Mouse (Mus musculus) hindbrain, postnatal 0 days (tissue): Measurements from ENCODE around the gene Sec24d. TPM values are rescaled to one million over a fixed set of nuclear protein-coding genes. Genes with fewer than 3 reads are reported as not detected.
"Not testable (repeated sequence)": the region's sequence is repeated elsewhere in the genome, so short reads cannot be mapped to it uniquely, and the experiment has no call there.

Source experiments
- ATAC-seq: fragments of 200-750 bp; cut with Nextera tagmentation; 2 replicates; pipeline ENCODE4 v1.8.0; 2017; ENCODE audit warnings: mild to moderate bottlenecking, moderate TSS enrichment, moderate library complexity
- DNase-seq: peaks from one replicate; pipeline ENCODE4 v3.0.0-alpha.2; 2015; ENCODE audit warnings: low spot score
- H3K27ac ChIP-seq: fragments of 300-500 bp; sonication (generic); 2 replicates; pipeline ENCODE4 v1.5.1; 2014; ENCODE audit warnings: mild to moderate bottlenecking
- H3K27me3 ChIP-seq: fragments of 300-500 bp; sonication (generic); 2 replicates; pipeline ENCODE4 v1.6.1; 2014; ENCODE audit warnings: low read length, mixed read lengths; ENCODE audit not compliant: insufficient read depth
- H3K36me3 ChIP-seq: fragments of 300-500 bp; sonication (generic); 2 replicates; pipeline ENCODE4 v1.6.1; 2014; ENCODE audit warnings: low read length, mixed read lengths; ENCODE audit not compliant: insufficient read depth
- H3K4me1 ChIP-seq: fragments of 300-500 bp; sonication (generic); 2 replicates; pipeline ENCODE4 v1.6.1; 2014; ENCODE audit warnings: antibody characterized with exemption, low read length, mixed read lengths; ENCODE audit not compliant: insufficient read depth
- H3K4me2 ChIP-seq: fragments of 300-500 bp; sonication (generic); 2 replicates; pipeline ENCODE4 v1.6.1; 2014; ENCODE audit warnings: low read depth, mild to moderate bottlenecking, low read length, moderate library complexity, mixed read lengths
- H3K4me3 ChIP-seq: fragments of 300-500 bp; sonication (generic); 2 replicates; pipeline ENCODE4 v1.5.1; 2014; ENCODE audit warnings: low read length
- H3K9ac ChIP-seq: fragments of 300-500 bp; sonication (generic); replicated peaks from 2 replicates; pipeline ENCODE4 v1.6.1; 2014; ENCODE audit warnings: mild to moderate bottlenecking, low read length, moderate library complexity, mixed read lengths
- H3K9me3 ChIP-seq: fragments of 300-500 bp; sonication (generic); 2 replicates; pipeline ENCODE4 v1.6.1; 2016; ENCODE audit warnings: low read length, mixed read lengths
- CTCF ChIP-seq: IDR thresholded peaks from 2 replicates; pipeline ENCODE4 v1.5.1; 2016; ENCODE audit warnings: antibody characterized with exemption, control low read depth, low read depth
- WGBS: fragments of 180-500 bp; shearing (Covaris S2); extraction: QIAGEN DNeasy Blood & Tissue Kit; methylation state at CpG from one replicate; pipeline ENCODE4 v1.1.7; 2014; 5-methylcytosine and 5-hydroxymethylcytosine counted together
- polyA plus RNA-seq: library from polyadenylated mRNA; unstranded; fragments of >200 nt; fragmentation: Nextera tagmentation; extraction: Ambion mirVana; gene quantifications from 2 replicates; pipeline ENCODE4 v1.2.1, GENCODE M21; 2015
- total RNA-seq: library from RNA; depleted of rRNA; stranded (reverse); fragments of >200 nt; gene quantifications from 2 replicates; pipeline ENCODE4 v1.2.3, GENCODE M21; 2014

The Sec24d gene
- total and polyA plus RNA-seq, 2 experiments from 2014 or later: 11.9 to 28.9 TPM

DNA sequence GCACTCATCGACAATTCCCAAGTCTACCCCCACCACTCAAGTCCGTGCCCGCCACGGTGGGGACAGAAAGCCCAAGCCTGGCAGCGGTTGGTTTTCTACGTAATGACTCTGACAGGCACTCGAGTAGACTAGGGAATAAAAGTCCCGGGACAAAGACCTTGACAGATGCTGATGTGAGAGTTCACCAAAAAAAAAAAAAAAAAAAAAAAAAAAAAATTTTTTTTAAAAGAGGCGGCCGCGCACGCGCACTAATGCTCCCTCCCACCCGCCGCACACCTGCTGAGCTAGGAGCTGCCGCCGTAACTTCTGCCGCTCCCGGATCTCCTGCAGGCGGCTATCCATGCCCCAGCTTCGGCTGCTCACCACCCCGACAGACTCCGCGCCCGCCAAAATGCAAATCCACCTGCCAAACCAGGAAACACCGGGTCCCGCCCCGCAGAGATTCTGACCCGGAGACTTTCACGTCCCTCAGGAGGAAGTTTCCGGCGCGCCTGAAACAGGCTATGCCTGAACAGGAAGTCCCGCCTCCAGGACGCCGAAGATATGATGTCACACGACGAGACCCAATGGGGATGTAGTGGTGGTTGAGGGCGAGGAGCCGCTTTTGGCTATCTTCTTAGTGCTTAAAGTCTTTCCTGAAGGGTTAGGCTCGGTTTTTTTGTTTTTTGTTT, 118.4 kb downstream of the Sec24d start, which contains the start of gene Mettl14:
Gene Mettl14, minus strand, starts transcription at position 623 of the 671 bp plus-strand sequence.
- no peaks in the 10 kb centered on the region for H3K27me3 ChIP-seq
- peaks cover 3% of the 10 kb centered on the region; the same call in 1 of the 2 replicates for H3K4me1 ChIP-seq
- H3K4me3 ChIP-seq: peak within 1 kb of the TSS; percentile 71
- H3K36me3 ChIP-seq: peaks cover 5% of the 10 kb centered on the region; the same call in 1 of the 2 replicates
- H3K9ac ChIP-seq: peak within 1 kb of the TSS; percentile 67
- no peaks in the 10 kb centered on the region for H3K9me3 ChIP-seq
- H3K27ac ChIP-seq: peak within 1 kb of the TSS; percentile 90
- H3K4me2 ChIP-seq: peak within 1 kb of the TSS; percentile 89
- ATAC-seq: peak; percentile 99
- DNase-seq: peak; percentile 99
- TF ChIP-seq CTCF: no peak
- WGBS: under 1% methylated on average over 41 of the region's 41 CpGs

DNA sequence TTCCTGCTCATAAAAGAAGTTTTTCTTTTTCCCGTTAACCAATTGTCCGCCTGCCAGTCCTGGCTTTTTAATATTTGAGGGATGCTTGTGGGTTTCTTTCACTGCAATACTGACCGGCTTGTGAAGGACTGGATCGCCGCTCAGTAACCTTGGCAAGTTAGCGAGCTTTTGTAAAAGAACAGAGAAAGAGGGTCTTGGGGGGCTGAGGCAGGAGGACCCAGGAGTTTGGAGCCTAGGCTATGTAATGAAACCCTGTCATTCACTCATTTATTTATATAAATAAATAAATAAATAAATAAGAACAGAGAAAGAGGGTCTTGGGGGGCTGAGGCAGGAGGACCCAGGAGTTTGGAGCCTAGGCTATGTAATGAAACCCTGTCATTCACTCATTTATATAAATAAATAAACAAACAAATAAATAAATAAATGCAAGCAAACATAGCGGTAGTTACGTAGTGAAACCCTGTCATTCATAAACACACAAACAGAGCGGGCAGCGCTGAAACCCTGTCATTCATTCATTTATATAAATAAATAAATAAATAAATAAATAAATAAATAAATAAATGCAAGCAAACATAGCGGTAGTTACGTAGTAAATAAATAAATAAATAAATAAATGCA, 119.0 kb downstream of the Sec24d start:
- not testable (repeated sequence) for H3K4me1 ChIP-seq, H3K36me3 ChIP-seq, H3K9me3 ChIP-seq, H3K27me3 ChIP-seq
- DNase-seq (peak; percentile 14), ATAC-seq (peak; percentile 75)
- H3K4me2 ChIP-seq: peak overlapping the region; percentile 89
- peak overlapping the region; percentile 71 for H3K4me3 ChIP-seq
- 15% methylated on average over 12 of the region's 12 CpGs for WGBS
- H3K27ac ChIP-seq: peak overlapping the region; percentile 90
- H3K9ac ChIP-seq: peak overlapping the region; percentile 67

DNA sequence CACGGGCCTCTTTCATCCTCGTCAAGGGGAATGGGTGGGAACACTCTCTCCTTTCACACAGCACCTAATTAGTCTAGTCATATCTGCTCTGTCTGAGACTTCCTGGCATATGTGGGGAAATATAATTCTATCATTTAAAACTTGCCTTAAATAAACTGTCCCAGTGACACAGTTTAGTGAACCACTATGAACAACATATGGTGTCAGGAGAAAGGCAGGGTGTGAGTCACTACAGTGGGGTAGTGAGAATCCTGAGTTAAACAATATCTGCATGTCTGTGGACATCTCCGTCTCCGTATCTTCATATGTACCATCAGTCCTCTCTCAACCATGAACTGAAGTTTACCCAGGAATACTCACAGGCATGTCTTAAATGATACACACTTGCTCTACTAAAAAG, 123.9 kb downstream of the Sec24d start:
- no peaks in the 10 kb centered on the region for H3K4me1 ChIP-seq
- no peaks in the 10 kb centered on the region for H3K9me3 ChIP-seq
- no peak overlapping the region for H3K4me3 ChIP-seq
- H3K9ac ChIP-seq: no peak overlapping the region
- H3K27me3 ChIP-seq: no peaks in the 10 kb centered on the region
- DNase-seq (no peak), ATAC-seq (no peak)
- H3K36me3 ChIP-seq: no peaks in the 10 kb centered on the region
- WGBS: 77% methylated on average over 4 of the region's 4 CpGs
- no peak overlapping the region for H3K27ac ChIP-seq
- H3K4me2 ChIP-seq: no peak overlapping the region
- TF ChIP-seq CTCF: no peak

DNA sequence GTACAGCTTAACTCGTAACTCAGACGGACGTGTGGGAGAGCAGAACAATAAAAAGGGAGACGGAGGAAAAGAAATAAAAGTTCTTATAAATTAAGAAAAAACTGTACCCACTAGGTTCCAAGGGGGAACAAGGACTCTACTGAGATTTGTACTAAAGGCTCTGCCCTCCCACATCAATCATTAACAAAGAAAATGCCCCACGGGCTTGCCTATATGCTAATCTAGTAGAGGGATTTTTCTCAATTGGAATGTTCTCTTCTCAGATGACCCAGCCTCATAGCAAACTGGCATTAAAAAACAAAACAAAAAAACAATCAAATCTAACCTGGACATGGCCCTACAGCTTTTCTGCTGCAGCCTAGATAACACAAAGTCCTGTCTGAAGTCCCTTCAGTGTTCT, 128.4 kb downstream of the Sec24d start:
- Histone ChIP-seq H3K9ac (no peak overlapping the region), H3K4me3 (no peak overlapping the region), H3K36me3 (no peaks in the 10 kb centered on the region), H3K4me2 (no peak overlapping the region), H3K9me3 (no peaks in the 10 kb centered on the region), H3K27me3 (no peaks in the 10 kb centered on the region), H3K27ac (no peak overlapping the region), H3K4me1 (no peaks in the 10 kb centered on the region)
- no peak for ATAC-seq
- no peak for TF ChIP-seq CTCF
- 79% methylated on average over 5 of the region's 5 CpGs for WGBS
- no peak for DNase-seq

DNA sequence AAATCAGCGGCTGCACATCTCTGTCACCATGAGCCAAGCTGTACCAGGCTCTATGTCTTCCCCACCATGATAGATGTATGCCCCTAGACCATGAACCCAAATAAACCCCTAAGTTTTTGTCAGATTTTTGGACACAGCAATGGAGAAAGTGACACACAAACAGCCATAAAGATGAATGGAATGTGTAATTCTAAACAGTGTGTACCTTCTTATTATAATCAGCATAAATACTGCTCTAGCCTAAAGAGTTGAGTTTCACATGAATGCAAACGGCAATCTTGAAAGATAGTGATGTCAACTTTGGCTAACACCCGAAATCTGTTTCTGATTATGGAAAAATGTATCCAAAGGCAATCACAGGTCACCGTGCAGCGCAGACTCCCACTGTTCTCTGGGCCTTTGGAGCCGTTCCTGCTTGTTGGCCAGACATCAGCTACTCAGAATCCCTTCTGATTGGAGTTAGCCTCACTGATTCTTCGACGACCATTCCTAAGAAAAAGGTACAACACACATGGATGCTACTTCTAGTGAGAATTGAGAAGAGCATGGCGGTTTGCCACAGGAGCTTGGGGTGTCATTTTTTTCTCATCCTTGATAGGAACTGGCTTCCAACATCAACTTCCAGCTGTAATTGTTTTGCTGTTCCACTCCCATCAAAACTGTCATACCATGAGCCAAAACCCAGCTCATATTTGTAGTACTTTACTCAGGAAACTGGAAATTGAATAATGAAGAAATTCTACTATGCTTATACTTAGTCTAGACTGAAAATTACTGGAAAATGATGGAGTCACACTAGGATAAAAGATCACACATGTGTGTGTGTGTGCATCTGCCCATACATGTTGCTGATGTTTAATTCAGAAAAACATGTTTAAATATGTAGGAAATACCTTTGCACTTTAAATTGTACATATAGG, 130.6 kb downstream of the Sec24d start:
- Histone ChIP-seq H3K4me1 (no peaks in the 10 kb centered on the region), H3K9me3 (no peaks in the 10 kb centered on the region), H3K9ac (no peak overlapping the region), H3K36me3 (no peaks in the 10 kb centered on the region), H3K4me2 (no peak overlapping the region), H3K4me3 (no peak overlapping the region), H3K27ac (no peak overlapping the region), H3K27me3 (no peaks in the 10 kb centered on the region)
- DNase-seq (no peak), ATAC-seq (no peak)
- no peak for TF ChIP-seq CTCF
- whole genome bisulfite sequencing: 82% methylated on average over 9 of the region's 9 CpGs

DNA sequence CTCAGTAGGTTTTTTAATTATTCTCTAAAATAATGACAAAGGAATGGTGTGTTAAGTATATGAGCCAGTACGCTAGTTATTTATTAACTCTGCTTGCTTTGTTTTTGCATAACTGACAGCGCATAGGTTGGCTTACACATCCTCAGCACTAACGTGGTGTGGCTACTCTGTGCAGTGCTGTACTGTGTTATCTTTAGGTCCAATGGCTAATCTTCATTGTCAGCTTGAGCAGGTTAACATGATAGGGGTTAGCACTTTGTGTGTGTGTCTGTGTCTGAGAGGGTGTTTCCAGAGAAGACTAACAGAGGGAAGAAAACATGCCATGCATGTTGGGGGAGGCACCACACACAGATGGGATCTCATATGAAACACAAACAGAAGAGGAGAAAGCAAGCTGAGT, 137.7 kb downstream of the Sec24d start:
- H3K27ac ChIP-seq: no peak overlapping the region
- H3K9ac ChIP-seq: no peak overlapping the region
- 84% methylated on average over 3 of the region's 3 CpGs for WGBS
- no peaks in the 10 kb centered on the region for H3K36me3 ChIP-seq
- no peak overlapping the region for H3K4me2 ChIP-seq
- no peaks in the 10 kb centered on the region for H3K27me3 ChIP-seq
- no peaks in the 10 kb centered on the region for H3K9me3 ChIP-seq
- no peaks in the 10 kb centered on the region for H3K4me1 ChIP-seq
- ATAC-seq (no peak), DNase-seq (no peak)
- H3K4me3 ChIP-seq: no peak overlapping the region
- TF ChIP-seq CTCF: no peak
